Mouse (Mus musculus) hindbrain, embryonic 16.5 days (tissue): ENCODE data around the gene Dynlt3. TPM values are rescaled to one million over a fixed set of nuclear protein-coding genes. Genes with fewer than 3 reads are reported as not detected.

ENCODE experiments used
- polyA plus RNA-seq: library from polyadenylated mRNA; unstranded; fragments of >200 nt; fragmentation: Nextera tagmentation; extraction: Ambion mirVana; gene quantifications from 2 replicates; pipeline ENCODE4 v1.2.1, GENCODE M21; 2015

The Dynlt3 gene
- polyA plus RNA-seq, 1 experiment from 2014 or later: 57.7 TPM

Other genes starting within 250 kb of the Dynlt3 start
- 0.64 and 0.70 TPM in 2 replicates for gene Cybb, start 175.2 kb downstream of the Dynlt3 start, polyA plus RNA-seq
- not detected in 2 replicates for gene H2al1o, start 90.6 kb downstream of the Dynlt3 start, polyA plus RNA-seq
- not detected in 2 replicates for gene Hypm, start 183.9 kb upstream of the Dynlt3 start, polyA plus RNA-seq
- not detected in 2 replicates for gene H2al3, start 186.7 kb upstream of the Dynlt3 start, polyA plus RNA-seq
- 0.38 and 0.47 TPM in 2 replicates for gene Sytl5, start 222.6 kb upstream of the Dynlt3 start, polyA plus RNA-seq